Mouse (Mus musculus) MEL (cell line): Measurements from ENCODE around the gene Hoxd10.

ENCODE experiments used
- CTCF ChIP-seq, 3 experiments: IDR thresholded peaks in 2 of 3; conservative IDR thresholded peaks in 1 of 3; 2 replicates each; pipeline ENCODE4 v1.5.1; 2011 to 2012; ENCODE audit warnings: low read length in 3 of 3, low read depth in 2 of 3, mild to moderate bottlenecking in 2 of 3, improper control_type of control experiment in 1 of 3, inconsistent platforms in 1 of 3, mixed read lengths in 1 of 3, moderate library complexity in 1 of 3; ENCODE audit not compliant: control insufficient read depth in 1 of 3, insufficient read depth in 1 of 3, poor library complexity in 1 of 3, severe bottlenecking in 1 of 3
- GATA1 ChIP-seq: IDR thresholded peaks from 2 replicates; pipeline ENCODE4 v1.6.1; 2011; ENCODE audit warnings: low read depth, low read length, improper control_type of control experiment
- TBP ChIP-seq: IDR thresholded peaks from 2 replicates; pipeline ENCODE4 v1.8.0; 2011; ENCODE audit warnings: low read depth, low read length, improper control_type of control experiment
- USF1 ChIP-seq: IDR thresholded peaks from 2 replicates; pipeline ENCODE4 v1.6.1; 2014; ENCODE audit warnings: low read depth, mild to moderate bottlenecking, inconsistent platforms, low read length, improper control_type of control experiment, moderate library complexity

DNA sequence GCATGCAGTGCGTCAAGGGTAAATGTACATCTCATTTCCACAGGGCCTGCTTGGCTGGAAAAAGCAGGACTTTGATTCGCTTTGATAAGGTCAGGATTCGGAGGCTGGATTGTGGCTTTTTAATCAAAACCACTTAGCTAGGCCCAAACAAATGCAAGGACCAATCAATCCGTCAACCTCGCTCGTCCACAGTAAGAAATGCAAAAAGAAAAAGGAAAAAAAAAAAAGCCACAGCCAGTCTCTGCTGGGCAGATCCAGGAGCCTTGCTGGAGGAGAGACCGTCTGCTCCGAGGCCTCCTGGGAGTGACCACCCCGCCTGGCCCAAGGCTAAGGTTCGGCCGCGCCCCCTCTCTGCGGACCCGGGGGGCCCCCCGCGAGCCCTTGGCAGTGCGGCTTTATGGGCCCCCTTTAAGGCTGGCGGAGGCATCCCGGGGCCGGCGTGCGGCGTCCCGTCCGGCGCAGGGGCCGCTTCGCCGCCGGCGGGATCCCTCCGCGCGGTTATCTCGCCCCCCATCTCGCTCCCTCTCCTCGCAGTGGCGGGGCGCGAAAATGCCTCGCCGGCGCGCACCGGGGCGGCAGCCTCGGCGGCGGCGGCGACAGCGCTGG is 12.8 kb downstream of the Hoxd10 start, which contains the start of gene Hoxd8:
- peak; percentile 20; the same call in 1 of the 2 replicates for TF ChIP-seq GATA1
- no peak for TF ChIP-seq USF1
- no peak for TF ChIP-seq TBP
- TF ChIP-seq CTCF (IDR thresholded peaks at IDR 0.05 in 2 of 3, conservative IDR thresholded peaks at IDR 0.05 in 1 of 3; ENCODE audit: control insufficient read depth in 1 of 3, insufficient read depth in 1 of 3, low read depth in 2 of 3, low read length in 3 of 3, poor library complexity in 1 of 3, severe bottlenecking in 1 of 3) = no peak
